Mouse (Mus musculus): Measurements from ENCODE around the gene Urod. TPM values are rescaled to one million over a fixed set of nuclear protein-coding genes. Genes with fewer than 3 reads are reported as not detected.

Gene Urod
- polyA plus RNA-seq, 1 experiment: 100 TPM

GRCm38 (mm10) chr4:117007058-117007457 is 12.8 kb upstream of the Urod start:
- WGBS: 82% methylated on average over 3 of the region's 3 CpGs
- no peak for DNase-seq

GRCm38 (mm10) chr4:117005611-117006400 is 11.6 kb upstream of the Urod start:
- no peak overlapping the region for H3K4me3 ChIP-seq (ENCODE audit: control insufficient read depth, insufficient read depth, low read length)
- H3K36me3 ChIP-seq (ENCODE audit: control insufficient read depth, insufficient read depth, low read length): peaks cover 13% of the 10 kb centered on the region
- no peak overlapping the region for H3K27ac ChIP-seq (ENCODE audit: control insufficient read depth, insufficient read depth, low read length)
- H3K4me1 ChIP-seq (replicated peaks; ENCODE audit: control insufficient read depth, insufficient read depth, low read length): no peaks in the 10 kb centered on the region
- TF ChIP-seq POLR2A (IDR thresholded peaks at IDR 0.05; ENCODE audit: control insufficient read depth, extremely low read depth, insufficient read depth, low read length, poor library complexity): no peak
- H3K27me3 ChIP-seq (ENCODE audit: control insufficient read depth, insufficient read depth, low read length): no peaks in the 10 kb centered on the region
- 92% methylated on average over 7 of the region's 7 CpGs for WGBS
- DNase-seq: no peak

More at GRCm38 (mm10) chr4:117007058-117007457, 12.8 kb upstream of the Urod start:
- Histone ChIP-seq H3K27ac (ENCODE audit: control insufficient read depth, insufficient read depth, low read length) (no peak overlapping the region), H3K27me3 (ENCODE audit: control insufficient read depth, insufficient read depth, low read length) (no peaks in the 10 kb centered on the region), H3K4me1 (replicated peaks; ENCODE audit: control insufficient read depth, insufficient read depth, low read length) (no peaks in the 10 kb centered on the region), H3K36me3 (ENCODE audit: control insufficient read depth, insufficient read depth, low read length) (peaks cover 12% of the 10 kb centered on the region), H3K4me3 (ENCODE audit: control insufficient read depth, insufficient read depth, low read length) (no peak overlapping the region)
- no peak for TF ChIP-seq CTCF (IDR thresholded peaks at IDR 0.05; ENCODE audit: borderline replicate concordance, control insufficient read depth, extremely low read depth, insufficient read depth, low read length, poor library complexity)
- TF ChIP-seq POLR2A (IDR thresholded peaks at IDR 0.05; ENCODE audit: control insufficient read depth, extremely low read depth, insufficient read depth, low read length, poor library complexity): no peak

GRCm38 (mm10) chr4:117004649-117005048 is 10.4 kb upstream of the Urod start:
- H3K4me3 ChIP-seq (ENCODE audit: control insufficient read depth, insufficient read depth, low read length): no peak overlapping the region
- 95% methylated on average over 4 of the region's 4 CpGs for WGBS
- H3K27ac ChIP-seq (ENCODE audit: control insufficient read depth, insufficient read depth, low read length): no peak overlapping the region
- TF ChIP-seq CTCF (IDR thresholded peaks at IDR 0.05; ENCODE audit: borderline replicate concordance, control insufficient read depth, extremely low read depth, insufficient read depth, low read length, poor library complexity) (no peak), POLR2A (IDR thresholded peaks at IDR 0.05; ENCODE audit: control insufficient read depth, extremely low read depth, insufficient read depth, low read length, poor library complexity) (no peak)
- DNase-seq: no peak
- no peaks in the 10 kb centered on the region for H3K27me3 ChIP-seq (ENCODE audit: control insufficient read depth, insufficient read depth, low read length)
- H3K4me1 ChIP-seq (replicated peaks; ENCODE audit: control insufficient read depth, insufficient read depth, low read length): no peaks in the 10 kb centered on the region
- H3K36me3 ChIP-seq (ENCODE audit: control insufficient read depth, insufficient read depth, low read length): peaks cover 13% of the 10 kb centered on the region

- peak; percentile 46 for DNase-seq
- no peak overlapping the region for H3K27ac ChIP-seq (ENCODE audit: control insufficient read depth, insufficient read depth, low read length)
- WGBS: 82% methylated on average over 38 of the region's 38 CpGs
- no peak overlapping the region for H3K4me3 ChIP-seq (ENCODE audit: control insufficient read depth, insufficient read depth, low read length)
- H3K36me3 ChIP-seq (ENCODE audit: control insufficient read depth, insufficient read depth, low read length): peaks cover 16% of the 10 kb centered on the region
- H3K4me1 ChIP-seq (replicated peaks; ENCODE audit: control insufficient read depth, insufficient read depth, low read length): no peaks in the 10 kb centered on the region
- no peaks in the 10 kb centered on the region for H3K27me3 ChIP-seq (ENCODE audit: control insufficient read depth, insufficient read depth, low read length)
- TF ChIP-seq CTCF (IDR thresholded peaks at IDR 0.05; ENCODE audit: borderline replicate concordance, control insufficient read depth, extremely low read depth, insufficient read depth, low read length, poor library complexity): peak; percentile 48; the same call in 1 of the 2 replicates
- no peak for TF ChIP-seq POLR2A (IDR thresholded peaks at IDR 0.05; ENCODE audit: control insufficient read depth, extremely low read depth, insufficient read depth, low read length, poor library complexity)
These were observed 8.6 kb upstream of the Urod start for GRCm38 (mm10) chr4:117002543-117003521.

- DNase-seq: no peak
- 96% methylated on average over 16 of the region's 16 CpGs for WGBS
- H3K27ac ChIP-seq (ENCODE audit: control insufficient read depth, insufficient read depth, low read length): no peak overlapping the region
- TF ChIP-seq POLR2A (IDR thresholded peaks at IDR 0.05; ENCODE audit: control insufficient read depth, extremely low read depth, insufficient read depth, low read length, poor library complexity) (no peak), CTCF (IDR thresholded peaks at IDR 0.05; ENCODE audit: borderline replicate concordance, control insufficient read depth, extremely low read depth, insufficient read depth, low read length, poor library complexity) (no peak)
- peaks cover 16% of the 10 kb centered on the region for H3K36me3 ChIP-seq (ENCODE audit: control insufficient read depth, insufficient read depth, low read length)
- no peaks in the 10 kb centered on the region for H3K4me1 ChIP-seq (replicated peaks; ENCODE audit: control insufficient read depth, insufficient read depth, low read length)
- H3K4me3 ChIP-seq (ENCODE audit: control insufficient read depth, insufficient read depth, low read length): no peak overlapping the region
- H3K27me3 ChIP-seq (ENCODE audit: control insufficient read depth, insufficient read depth, low read length): no peaks in the 10 kb centered on the region
These were observed 7.7 kb upstream of the Urod start for GRCm38 (mm10) chr4:117001957-117002356.

GRCm38 (mm10) chr4:116999513-117000154 is 5.4 kb upstream of the Urod start:
- WGBS: 99% methylated on average over 17 of the region's 17 CpGs

More at GRCm38 (mm10) chr4:116999513-117000154, 5.4 kb upstream of the Urod start:
- Histone ChIP-seq H3K4me1 (replicated peaks; ENCODE audit: control insufficient read depth, insufficient read depth, low read length) (peaks cover 13% of the 10 kb centered on the region), H3K27me3 (ENCODE audit: control insufficient read depth, insufficient read depth, low read length) (no peaks in the 10 kb centered on the region), H3K36me3 (ENCODE audit: control insufficient read depth, insufficient read depth, low read length) (peaks cover 16% of the 10 kb centered on the region), H3K27ac (ENCODE audit: control insufficient read depth, insufficient read depth, low read length) (no peak overlapping the region), H3K4me3 (ENCODE audit: control insufficient read depth, insufficient read depth, low read length) (no peak overlapping the region)
- DNase-seq: no peak
- TF ChIP-seq POLR2A (IDR thresholded peaks at IDR 0.05; ENCODE audit: control insufficient read depth, extremely low read depth, insufficient read depth, low read length, poor library complexity): no peak
- TF ChIP-seq CTCF (IDR thresholded peaks at IDR 0.05; ENCODE audit: borderline replicate concordance, control insufficient read depth, extremely low read depth, insufficient read depth, low read length, poor library complexity): no peak

Data from thymus, adult 2 months (tissue).